Mouse (Mus musculus): ENCODE data around the gene Best1.

DNA sequence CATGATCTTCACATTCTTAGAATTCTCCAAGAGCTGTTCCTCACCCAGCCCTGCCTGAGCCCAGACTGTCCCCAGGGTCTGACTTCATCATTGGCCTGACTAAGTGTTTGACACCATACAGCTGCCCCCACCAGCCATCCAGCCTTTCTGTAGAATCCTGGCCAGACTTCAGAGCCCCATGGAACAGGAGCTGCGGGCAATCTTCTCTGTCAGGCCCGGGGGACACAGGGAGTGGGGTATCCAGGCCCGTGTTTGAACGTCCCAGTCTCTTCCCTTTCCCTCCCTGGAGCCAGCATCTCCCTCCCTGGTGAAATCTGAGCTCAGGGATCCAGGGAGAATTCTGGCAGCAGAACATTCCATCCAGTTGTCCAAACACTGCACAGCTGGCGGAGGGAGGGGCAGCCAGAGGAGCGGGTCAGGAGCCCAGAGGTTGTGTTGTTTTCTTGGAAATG lies 11.4 kb upstream of the Best1 start:
- no peak for TF ChIP-seq CTCF (IDR thresholded peaks at IDR 0.05; ENCODE audit: borderline replicate concordance, control insufficient read depth, extremely low read depth, insufficient read depth, low read length, poor library complexity)
- TF ChIP-seq POLR2A (IDR thresholded peaks at IDR 0.05; ENCODE audit: control insufficient read depth, extremely low read depth, insufficient read depth, low read length, poor library complexity), result no peak
